Comparison of ENCODE assay signal across 24 mouse cellular contexts in genomic region chr7:99489708-99490107, GRCm38 (mm10).
"Had no signal": no experiment of that assay in that cellular context is flagged by ENCODE, and none has a peak within 500 bp of the region (broad histone marks: within the 10 kb centered on the region; RNA-seq: fewer than 3 reads in every experiment).

No protein-coding gene starts in this region.

- H3K36me3 ChIP-seq: heart, embryonic 10.5 days; heart, embryonic 12.5 days; hindbrain, embryonic 10.5 days; hindbrain, embryonic 12.5 days; intestine, embryonic 15.5 days; limb, embryonic 13.5 days had no signal

- H3K4me1 ChIP-seq: heart, embryonic 10.5 days; hindbrain, embryonic 10.5 days; hindbrain, embryonic 12.5 days; intestine, embryonic 15.5 days; limb, embryonic 13.5 days had no signal

- H3K4me3 ChIP-seq: heart, embryonic 10.5 days; heart, embryonic 12.5 days; hindbrain, embryonic 10.5 days; hindbrain, embryonic 12.5 days; intestine, embryonic 15.5 days; layer of hippocampus, adult 2 months; left cerebral cortex, adult 2 months; limb, embryonic 13.5 days had no signal

- H3K9ac ChIP-seq: heart, embryonic 12.5 days; hindbrain, embryonic 12.5 days; hindbrain, embryonic 14.5 days; intestine, embryonic 15.5 days; limb, embryonic 13.5 days had no signal

- H3K9me3 ChIP-seq: heart, embryonic 10.5 days; hindbrain, embryonic 12.5 days; intestine, embryonic 15.5 days had no signal

- DNase-seq: gastrocnemius, postnatal 14 days; gastrocnemius, postnatal 36 days; heart, adult 11 months; heart, postnatal 10 days; heart, postnatal 4 days; kidney, adult 18-20 months; kidney, adult 8-10 months; kidney, postnatal 10 days; kidney, postnatal 25 days; kidney, postnatal 4 days; liver had no signal

- ATAC-seq: hindbrain, embryonic 16.5 days; inflammation-experienced regulatory T-cells, adult 6 months; intestine, embryonic 15.5 days; intestine, postnatal 0 days had no signal

- H3K27ac ChIP-seq: heart, embryonic 10.5 days; hindbrain, embryonic 10.5 days; hindbrain, embryonic 12.5 days; hindbrain, embryonic 14.5 days; intestine, embryonic 15.5 days; layer of hippocampus, adult 2 months; left cerebral cortex, adult 2 months; limb, embryonic 13.5 days had no signal

- H3K4me2 ChIP-seq: heart, embryonic 12.5 days; hindbrain, embryonic 12.5 days; hindbrain, embryonic 14.5 days; intestine, embryonic 15.5 days; limb, embryonic 13.5 days; liver, embryonic 11.5 days had no signal

- H3K27me3 ChIP-seq: heart, embryonic 12.5 days; intestine, embryonic 15.5 days had no signal
